Mouse (Mus musculus) brain, embryonic 14.5 days (tissue): ENCODE data around the gene N4bp3. TPM values are rescaled to one million over a fixed set of nuclear protein-coding genes. Genes with fewer than 3 reads are reported as not detected.
A peak's percentile ranks its signal among the peaks of the same experiment; 100 is the strongest.
"Not testable (repeated sequence)": the region's sequence is repeated elsewhere in the genome, so short reads cannot be mapped to it uniquely, and the experiment has no call there.

Experiments used
- DNase-seq: peaks from one replicate; pipeline ENCODE4 v3.0.0-alpha.2; 2011; ENCODE audit warnings: low read depth
- CTCF ChIP-seq: fragments of 200-500 bp; IDR thresholded peaks from 2 replicates; pipeline ENCODE4 v1.5.1; 2012; ENCODE audit warnings: inconsistent platforms, mild to moderate bottlenecking, moderate library complexity, borderline replicate concordance; ENCODE audit not compliant: insufficient read depth, insufficient read length; ENCODE audit errors: extremely low read depth
- POLR2A ChIP-seq: fragments of 200-500 bp; IDR thresholded peaks from 2 replicates; pipeline ENCODE4 v1.6.1; 2012; ENCODE audit warnings: mild to moderate bottlenecking, inconsistent platforms, borderline replicate concordance; ENCODE audit not compliant: poor library complexity, insufficient read depth, insufficient read length, severe bottlenecking; ENCODE audit errors: extremely low read depth
- polyA plus RNA-seq: library from polyadenylated mRNA; depleted of rRNA; stranded (reverse); fragments of >200 nt; gene quantifications from 2 replicates; pipeline ENCODE4 v1.2.3, GENCODE M21; 2012

N4bp3 gene
- polyA plus RNA-seq, 1 experiment: 11.2 TPM

- DNase-seq: no peak
- TF ChIP-seq POLR2A (no peak), CTCF (no peak)
Measured at GRCm38 (mm10) chr11:51673291-51673690, 22.6 kb upstream of the N4bp3 start.

- DNase-seq: no peak
- TF ChIP-seq POLR2A: no peak
- TF ChIP-seq CTCF: no peak
Measured at GRCm38 (mm10) chr11:51671376-51671775, 20.7 kb upstream of the N4bp3 start.

DNA sequence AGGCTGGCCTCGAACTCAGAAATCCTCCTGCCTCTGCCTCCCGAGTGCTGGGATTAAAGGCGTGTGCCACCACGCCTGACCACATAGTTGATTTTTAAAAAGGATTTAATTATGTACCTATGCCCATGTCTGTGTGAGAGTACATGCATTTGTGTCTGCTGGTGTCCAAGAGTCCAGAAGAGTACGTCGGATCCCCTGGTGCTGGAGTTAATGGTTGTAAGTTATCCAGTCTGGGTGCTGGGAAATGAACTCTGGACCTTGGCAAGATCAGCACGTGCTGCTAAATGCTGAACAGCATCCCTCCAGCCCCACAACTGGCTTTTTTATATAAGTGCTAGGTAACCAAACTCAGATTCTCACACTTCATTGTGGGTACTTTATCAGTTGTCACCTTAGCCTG is 20.2 kb upstream of the N4bp3 start:
- DNase-seq: no peak
- TF ChIP-seq POLR2A (no peak), CTCF (no peak)

DNA sequence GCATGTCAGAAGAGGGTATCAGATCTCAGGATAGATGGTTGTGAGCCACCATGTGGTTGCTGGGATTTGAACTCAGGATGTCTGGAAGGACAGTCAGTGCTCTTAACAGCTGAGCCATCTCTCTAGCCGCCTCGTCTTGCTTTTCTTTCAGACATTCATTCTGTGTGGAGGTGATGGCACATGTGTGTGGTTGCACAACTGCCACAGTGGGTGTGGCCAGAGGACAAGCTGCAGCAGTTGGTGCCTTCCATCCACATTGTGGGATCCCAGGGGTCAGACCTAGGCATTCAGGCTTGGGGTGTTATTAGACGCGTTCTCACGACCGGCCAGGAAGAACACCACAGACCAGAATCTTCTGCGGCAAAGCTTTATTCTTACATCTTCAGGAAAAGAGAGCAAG is 14.1 kb upstream of the N4bp3 start:
- DNase-seq: not testable (repeated sequence)

DNA sequence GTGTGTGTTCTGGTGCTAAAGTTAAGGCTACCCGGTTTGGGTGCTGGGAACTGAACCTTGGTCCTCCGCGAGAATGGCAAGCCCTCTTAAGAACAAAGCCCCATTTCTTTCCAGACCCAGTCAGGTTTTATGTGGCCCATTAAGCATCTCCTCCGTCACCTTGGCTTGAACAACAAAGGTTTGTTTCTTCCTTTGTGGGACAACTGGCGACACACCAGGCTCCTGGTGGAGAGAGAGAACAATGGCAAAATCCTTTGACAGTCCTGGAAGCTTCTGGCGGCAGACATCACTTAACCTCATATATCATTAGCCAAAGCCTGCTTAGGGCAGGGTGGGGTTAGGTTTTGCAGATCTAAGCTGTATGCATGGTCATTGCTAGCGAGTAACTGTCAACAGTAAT is 12.0 kb upstream of the N4bp3 start:
- no peak for DNase-seq
- TF ChIP-seq CTCF (no peak), POLR2A (no peak)

DNA sequence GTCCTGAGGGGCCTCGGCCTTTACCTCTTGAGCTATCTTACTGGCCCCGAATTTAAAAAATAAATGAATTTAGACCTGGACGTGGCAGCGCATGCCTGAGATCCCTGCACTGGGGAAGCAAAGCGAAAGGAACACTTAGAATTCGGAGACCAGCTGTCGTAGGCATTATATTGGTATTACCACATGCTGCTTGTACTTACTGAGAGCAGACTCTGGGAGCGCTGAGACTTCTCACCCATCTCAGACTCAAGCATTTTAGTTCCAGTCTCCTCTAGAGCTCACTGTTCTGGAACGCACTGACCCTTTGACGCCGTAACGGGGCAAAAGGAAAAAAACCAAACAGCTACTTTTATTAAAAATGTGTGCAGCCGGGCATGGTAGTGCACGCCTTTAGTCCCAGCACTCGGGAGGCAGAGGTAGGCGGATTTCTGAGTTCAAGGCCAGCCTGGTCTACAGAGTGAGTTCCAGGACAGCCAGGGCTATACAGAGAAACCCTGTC is 11.3 kb upstream of the N4bp3 start:
- DNase-seq: no peak
- TF ChIP-seq CTCF: no peak
- no peak for TF ChIP-seq POLR2A

DNA sequence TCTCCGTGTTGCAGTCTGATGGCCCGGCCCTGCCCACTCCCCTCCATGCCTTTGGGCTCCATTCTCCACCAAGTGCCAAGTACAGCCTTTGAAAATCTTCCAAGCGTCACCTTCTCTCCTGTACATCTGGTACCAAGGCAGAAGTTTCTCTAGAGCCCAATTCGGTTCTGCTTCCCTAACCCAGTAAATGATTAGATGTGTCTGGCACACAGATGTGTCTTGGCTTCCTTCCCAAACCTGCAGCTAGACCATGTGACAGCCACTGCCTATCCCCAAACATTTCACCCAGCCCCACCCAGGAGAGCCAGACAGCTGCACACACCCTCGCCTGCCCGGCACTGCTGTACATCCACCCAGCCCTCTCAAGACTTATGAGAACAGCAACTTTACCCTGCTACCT is 8.1 kb upstream of the N4bp3 start:
- peak; percentile 30 for DNase-seq
- TF ChIP-seq POLR2A (no peak), CTCF (no peak)

DNA sequence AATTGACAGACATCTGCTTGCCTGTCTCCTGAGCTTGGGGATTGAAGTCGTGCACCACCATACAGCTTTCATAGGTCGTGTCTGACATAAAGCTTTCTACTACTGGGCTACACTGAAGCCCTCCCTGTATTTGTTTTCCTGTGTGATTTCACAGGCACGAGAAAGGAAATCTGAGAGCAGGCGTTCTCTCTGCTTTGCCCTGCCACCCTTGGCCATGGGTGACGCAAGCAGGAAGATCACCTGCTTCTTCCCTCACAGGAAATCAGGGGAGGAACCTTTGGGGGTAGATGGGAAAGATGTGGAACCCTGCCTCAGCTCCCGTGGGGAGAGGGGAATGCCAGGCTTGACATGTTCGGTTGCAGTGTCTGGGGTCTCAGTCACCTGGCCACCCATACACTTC is 7.6 kb upstream of the N4bp3 start:
- DNase-seq: no peak
- TF ChIP-seq CTCF: no peak
- no peak for TF ChIP-seq POLR2A

DNA sequence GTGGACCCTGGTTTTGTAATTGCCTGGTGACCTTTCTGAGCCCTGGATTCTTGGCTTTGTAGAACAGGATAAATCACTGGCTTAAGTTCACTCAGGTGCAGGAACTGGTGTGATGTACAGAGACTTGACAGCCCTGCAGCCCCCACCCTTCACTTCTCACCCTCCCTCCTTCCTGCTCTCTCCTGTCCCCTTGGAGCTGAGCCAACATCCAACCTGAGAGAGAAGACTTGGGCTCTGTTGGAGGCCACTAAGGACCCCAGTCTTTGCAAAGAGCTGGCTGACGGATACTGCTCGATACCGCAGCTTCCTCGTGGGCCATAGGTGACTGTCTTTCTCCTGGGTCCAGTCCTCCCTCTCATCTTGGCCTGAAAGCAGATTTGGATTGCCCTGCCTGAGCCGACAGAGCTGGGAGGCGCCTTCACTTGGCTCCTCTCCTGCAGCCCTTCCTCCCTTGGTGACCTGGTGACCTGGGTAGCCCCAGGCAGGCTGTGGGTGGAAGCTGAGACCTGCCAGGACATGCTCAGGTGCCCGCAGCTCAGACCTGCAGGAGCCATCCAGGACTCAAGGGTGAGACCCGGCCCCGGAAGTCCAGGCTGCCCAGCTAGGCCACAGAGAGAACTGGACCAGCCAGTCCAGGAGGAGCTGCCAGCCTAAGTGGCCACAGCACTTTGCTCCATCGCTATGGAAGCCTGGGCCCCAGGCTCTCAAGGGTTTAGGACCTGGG is 6.3 kb upstream of the N4bp3 start:
- no peak for DNase-seq
- TF ChIP-seq POLR2A (no peak), CTCF (no peak)

- TF ChIP-seq CTCF (no peak), POLR2A (no peak)
- no peak for DNase-seq
Measured at GRCm38 (mm10) chr11:51654891-51655290, 4.2 kb upstream of the N4bp3 start.

DNA sequence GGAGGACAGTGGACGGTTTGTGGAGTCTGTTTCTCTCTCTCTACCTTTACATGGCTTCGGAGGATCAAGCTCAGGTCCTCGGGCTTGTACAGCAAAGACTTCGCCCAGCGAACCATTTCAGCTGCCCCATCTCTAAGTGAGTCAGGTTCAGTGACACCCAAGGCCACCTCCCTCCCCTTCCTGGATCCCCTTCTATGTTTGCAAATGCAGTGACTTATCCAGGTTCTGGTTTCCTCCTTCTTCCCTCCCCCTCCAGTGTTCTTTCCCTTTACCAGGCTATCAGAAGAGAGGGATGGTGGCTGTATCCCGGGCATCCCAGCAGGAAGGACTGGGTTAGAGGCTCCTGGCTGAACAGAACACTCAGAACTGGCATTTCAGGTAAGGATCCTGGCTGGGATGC is 3.1 kb upstream of the N4bp3 start:
- TF ChIP-seq POLR2A: no peak
- no peak for TF ChIP-seq CTCF

DNA sequence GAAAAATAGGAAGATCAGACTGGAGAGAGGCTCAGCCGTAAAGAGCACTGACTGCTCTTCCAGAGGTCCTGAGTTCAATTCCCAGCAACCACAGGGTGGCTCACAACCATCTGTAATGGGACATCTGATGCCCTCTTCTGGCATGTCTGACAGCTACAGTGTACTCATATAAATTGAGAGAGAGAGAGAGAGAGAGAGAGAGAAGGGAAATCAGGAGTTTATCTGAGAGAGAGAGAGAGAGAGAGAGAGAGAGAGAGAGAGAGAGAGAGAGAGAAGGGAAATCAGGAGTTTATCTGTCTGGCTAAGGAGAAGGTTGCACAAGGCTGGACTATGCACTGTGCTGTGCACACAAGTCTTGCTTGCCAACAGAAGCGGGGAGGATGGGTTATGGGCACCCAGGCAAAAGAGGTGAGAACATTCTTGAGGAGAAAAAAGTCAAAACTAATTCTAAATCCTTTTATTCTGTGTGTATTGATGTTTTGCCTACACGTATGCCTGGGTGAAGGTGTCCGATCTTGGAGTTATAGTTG is 2.3 kb upstream of the N4bp3 start:
- TF ChIP-seq POLR2A: no peak
- TF ChIP-seq CTCF: no peak
- no peak for DNase-seq

More for the DNA sequence above, 3.1 kb upstream of the N4bp3 start:
- DNase-seq: no peak

- no peak for DNase-seq
- no peak for TF ChIP-seq CTCF
- no peak for TF ChIP-seq POLR2A
Measured at GRCm38 (mm10) chr11:51650261-51650660, 381 bp downstream of the N4bp3 start.

- no peak for TF ChIP-seq CTCF
- no peak for TF ChIP-seq POLR2A
- DNase-seq: peak; percentile 27
Measured at GRCm38 (mm10) chr11:51649889-51650199, 798 bp downstream of the N4bp3 start.
